In genomic region chr13:43385321-43385720, GRCm38 (mm10) we compare ENCODE assay signal across 27 mouse cellular contexts.
"Had no signal": no experiment of that assay in that cellular context is flagged by ENCODE, and none has a peak within 500 bp of the region (broad histone marks: within the 10 kb centered on the region; RNA-seq: fewer than 3 reads in every experiment).

No protein-coding gene starts in this region.

- H3K9me3 ChIP-seq: embryonic facial prominence, embryonic 15.5 days; forebrain, embryonic 12.5 days; forebrain, embryonic 13.5 days; forebrain, embryonic 15.5 days had no signal

- H3K4me3 ChIP-seq: embryonic facial prominence, embryonic 10.5 days; embryonic facial prominence, embryonic 12.5 days; embryonic facial prominence, embryonic 13.5 days; embryonic facial prominence, embryonic 15.5 days; erythroblast, embryonic 14.5 days; forebrain, embryonic 10.5 days; forebrain, embryonic 12.5 days; forebrain, embryonic 13.5 days; forebrain, embryonic 15.5 days; heart, adult 2 months had no signal

- H3K4me2 ChIP-seq: embryonic facial prominence, embryonic 12.5 days; embryonic facial prominence, embryonic 13.5 days; embryonic facial prominence, embryonic 15.5 days; forebrain, embryonic 12.5 days; forebrain, embryonic 13.5 days; forebrain, embryonic 15.5 days had no signal

- H3K27ac ChIP-seq: embryonic facial prominence, embryonic 10.5 days; embryonic facial prominence, embryonic 12.5 days; embryonic facial prominence, embryonic 13.5 days; embryonic facial prominence, embryonic 15.5 days; forebrain, embryonic 10.5 days; forebrain, embryonic 12.5 days; forebrain, embryonic 13.5 days; forebrain, embryonic 15.5 days; heart, adult 2 months had no signal

- H3K9ac ChIP-seq: embryonic facial prominence, embryonic 12.5 days; embryonic facial prominence, embryonic 13.5 days; embryonic facial prominence, embryonic 15.5 days; forebrain, embryonic 12.5 days; forebrain, embryonic 13.5 days; forebrain, embryonic 15.5 days; forebrain, postnatal 0 days had no signal

- DNase-seq: cerebellum, adult 18-20 months; cerebellum, adult 8-10 months; cerebellum, adult 9-10 months; cerebellum, adult 9-11 months; cerebellum, postnatal 10 days; cerebellum, postnatal 14 days; cerebellum, postnatal 25 days; cerebellum, postnatal 36 days; embryo, embryonic 11 days; forebrain, postnatal 0 days; gastrocnemius, postnatal 10 days; gastrocnemius, postnatal 14 days; gastrocnemius, postnatal 25 days; gastrocnemius, postnatal 36 days; heart, adult 18-20 months; heart, adult 2 months had no signal

- ATAC-seq: forebrain, embryonic 13.5 days; forebrain, embryonic 14.5 days; forebrain, embryonic 15.5 days; forebrain, embryonic 16.5 days; forebrain, postnatal 0 days had no signal

- H3K4me1 ChIP-seq: embryonic facial prominence, embryonic 10.5 days; embryonic facial prominence, embryonic 12.5 days; embryonic facial prominence, embryonic 13.5 days; embryonic facial prominence, embryonic 15.5 days; forebrain, embryonic 10.5 days; forebrain, embryonic 12.5 days; forebrain, embryonic 13.5 days; forebrain, embryonic 15.5 days had no signal

- H3K27me3 ChIP-seq: embryonic facial prominence, embryonic 12.5 days; embryonic facial prominence, embryonic 13.5 days; embryonic facial prominence, embryonic 15.5 days; forebrain, embryonic 12.5 days; forebrain, embryonic 13.5 days; forebrain, embryonic 15.5 days had no signal
